Mouse (Mus musculus): ENCODE results near the gene Aox1.

GRCm38 (mm10) chr1:58144384-58145069, 114.8 kb downstream of the Aox1 start:
- TF ChIP-seq CTCF (IDR thresholded peaks at IDR 0.05; ENCODE audit: extremely low read depth, insufficient read length, insufficient replicate concordance, low read depth, low read length): no peak
- TF ChIP-seq POLR2A (IDR thresholded peaks at IDR 0.05; ENCODE audit: low read depth, low read length): no peak

Measured in small intestine, adult 2 months (tissue).